Mouse (Mus musculus) ovary, postnatal 36 days (tissue): ENCODE data around the gene Tex21.
A peak's percentile ranks its signal among the peaks of the same experiment; 100 is the strongest.
"Not testable (repeated sequence)": the region's sequence is repeated elsewhere in the genome, so short reads cannot be mapped to it uniquely, and the experiment has no call there.

Experiments
- DNase-seq: peaks from one replicate; pipeline ENCODE4 v3.0.0; 2022; ENCODE audit warnings: low spot score, mixed read lengths

Gene Tex21

GRCm38 (mm10) chr12:76260673-76261072 is 14.1 kb upstream of the Tex21 start:
- no peak for DNase-seq

- DNase-seq, result peak; percentile 14
Measured at GRCm38 (mm10) chr12:76256114-76256843, 9.7 kb upstream of the Tex21 start.

DNA sequence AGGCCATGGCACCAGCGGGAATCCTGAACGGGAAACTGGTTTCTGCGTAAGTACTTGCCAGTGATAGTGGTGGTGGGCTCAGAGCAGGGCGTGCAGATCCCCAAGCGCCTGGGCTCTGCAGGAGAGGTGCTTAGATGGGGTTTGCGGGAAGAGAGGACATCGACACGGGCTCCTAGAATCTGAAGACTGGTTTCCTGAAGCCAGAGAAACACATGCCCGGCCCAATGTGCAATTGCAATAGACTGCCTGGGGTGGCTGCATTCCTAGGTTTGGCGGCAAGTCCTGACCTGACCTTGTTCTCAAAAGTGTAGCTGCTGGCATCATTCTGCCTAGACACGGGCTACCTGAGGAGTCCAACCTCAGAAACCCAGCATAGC is 8.9 kb upstream of the Tex21 start:
- DNase-seq, result no peak

DNA sequence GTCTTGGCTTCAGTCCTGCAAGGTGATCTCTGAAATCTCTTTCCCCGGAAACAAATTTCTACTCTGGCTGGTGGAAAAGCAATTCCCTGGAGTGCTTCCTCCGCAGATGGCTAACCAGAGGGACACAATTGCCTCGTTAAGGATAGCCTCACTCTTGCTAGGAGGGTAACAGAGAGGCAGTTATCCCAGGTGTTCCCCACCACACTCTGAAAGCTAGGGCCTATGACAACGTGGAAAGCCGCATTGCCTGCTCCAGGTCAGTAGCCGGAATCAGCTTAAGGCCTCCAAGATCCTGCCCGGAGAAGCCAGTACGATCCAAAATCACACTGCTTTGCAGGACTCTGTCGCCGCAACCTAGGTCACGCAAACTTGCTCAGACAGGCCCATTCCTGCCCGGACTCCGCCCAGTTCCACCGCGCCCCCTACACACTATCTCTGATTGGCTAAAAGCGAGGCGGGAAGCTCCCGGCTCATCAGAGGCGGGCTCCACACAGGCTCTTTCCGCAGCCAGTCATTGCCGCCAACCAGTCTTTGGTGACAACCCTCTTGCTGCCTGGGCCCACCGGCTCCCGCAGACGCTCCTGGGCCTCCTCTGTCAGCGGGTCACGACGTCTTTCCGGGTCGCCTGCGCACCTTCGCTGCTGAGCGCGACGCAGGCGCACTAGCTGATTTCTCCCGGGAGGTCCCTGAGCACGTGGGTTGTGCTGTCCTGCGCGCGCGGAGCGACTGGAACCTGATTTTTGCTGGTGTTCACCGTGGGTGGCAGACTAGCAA is 8.4 kb upstream of the Tex21 start, which contains the start of gene Mthfd1:
Gene Mthfd1, plus strand, starts transcription at position 574 of the 774 bp plus-strand sequence.
- DNase-seq, result peak; percentile 92

GRCm38 (mm10) chr12:76253991-76254390 is 7.4 kb upstream of the Tex21 start:
- DNase-seq, result no peak

DNA sequence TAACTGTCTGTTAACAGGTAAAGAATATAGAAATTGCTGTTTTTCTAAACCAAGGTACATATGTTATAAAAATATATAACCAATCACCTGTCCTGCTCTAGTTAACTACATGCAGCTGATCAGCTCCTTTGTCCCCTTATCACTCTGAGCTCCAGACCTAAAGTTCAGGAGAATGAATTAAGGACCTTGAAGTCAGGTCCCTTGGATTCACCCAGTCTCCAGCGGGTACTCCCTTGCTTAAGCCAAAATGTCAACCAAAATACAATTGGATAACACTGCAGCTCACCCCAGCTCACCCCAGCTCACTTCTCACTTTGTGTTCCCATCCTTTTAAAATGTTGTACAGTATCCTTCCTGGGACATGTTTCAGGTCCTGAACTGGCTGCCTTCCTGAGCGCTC is 7.0 kb upstream of the Tex21 start:
- no peak for DNase-seq

DNA sequence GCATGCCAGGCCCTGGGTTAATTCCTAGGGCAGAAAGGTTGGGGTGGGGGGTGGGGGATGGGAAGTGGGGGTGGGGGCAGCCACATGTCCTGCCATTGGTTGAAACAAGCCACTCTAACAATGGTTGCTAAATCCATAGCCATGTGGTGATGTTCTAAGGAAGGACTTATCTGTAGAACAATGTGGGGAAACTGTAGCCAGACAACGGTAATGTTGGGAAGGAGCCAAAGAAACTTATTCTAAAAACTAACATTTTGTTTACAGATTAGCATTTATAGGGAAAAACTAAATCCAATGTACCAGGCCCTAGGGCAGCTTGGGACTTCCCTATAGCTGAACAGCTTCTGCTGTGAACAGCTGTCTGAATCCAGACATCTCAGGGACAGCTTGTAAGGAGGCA is 6.5 kb upstream of the Tex21 start:
- no peak for DNase-seq

GRCm38 (mm10) chr12:76244981-76245380 is 1.6 kb downstream of the Tex21 start:
- DNase-seq, result no peak

- no peak for DNase-seq
Measured at GRCm38 (mm10) chr12:76241833-76242232, 4.7 kb downstream of the Tex21 start.

GRCm38 (mm10) chr12:76241084-76241483 is 5.5 kb downstream of the Tex21 start:
- no peak for DNase-seq

GRCm38 (mm10) chr12:76240670-76241069 is 5.9 kb downstream of the Tex21 start:
- no peak for DNase-seq

GRCm38 (mm10) chr12:76239839-76240571 is 6.5 kb downstream of the Tex21 start:
- no peak for DNase-seq

DNA sequence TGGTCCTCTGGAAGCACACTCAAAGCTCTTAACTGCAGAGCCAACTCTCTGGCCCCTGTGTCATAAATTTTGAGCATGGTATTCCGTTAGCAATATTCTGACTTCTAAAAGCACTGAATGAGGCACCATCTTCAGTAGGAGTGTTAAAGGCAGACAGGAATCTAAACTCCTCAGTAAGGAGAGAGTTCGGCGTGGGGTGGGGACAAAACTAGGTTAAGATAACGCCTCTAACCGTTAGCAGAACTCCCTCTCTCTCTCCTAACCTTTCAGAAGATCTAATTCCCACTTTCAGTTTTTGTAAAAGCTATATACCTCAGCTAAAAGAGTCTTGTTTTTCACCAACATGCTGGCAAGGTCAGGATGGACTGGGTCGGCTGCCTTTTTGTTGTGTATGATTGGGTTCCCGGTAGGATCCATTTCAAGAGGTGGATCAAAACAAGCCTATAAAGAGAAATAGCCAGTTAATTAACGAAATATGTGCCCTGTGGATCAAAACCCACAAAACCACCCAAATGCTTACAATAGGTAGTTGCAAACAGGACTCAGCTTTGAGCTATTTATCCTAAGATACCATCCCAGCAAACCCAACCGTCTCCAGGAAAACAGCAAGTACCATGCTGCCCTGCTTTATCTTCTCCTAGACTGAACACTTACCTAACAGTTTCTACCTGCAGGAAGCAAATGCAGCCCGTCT is 7.3 kb downstream of the Tex21 start:
- DNase-seq, result no peak

DNA sequence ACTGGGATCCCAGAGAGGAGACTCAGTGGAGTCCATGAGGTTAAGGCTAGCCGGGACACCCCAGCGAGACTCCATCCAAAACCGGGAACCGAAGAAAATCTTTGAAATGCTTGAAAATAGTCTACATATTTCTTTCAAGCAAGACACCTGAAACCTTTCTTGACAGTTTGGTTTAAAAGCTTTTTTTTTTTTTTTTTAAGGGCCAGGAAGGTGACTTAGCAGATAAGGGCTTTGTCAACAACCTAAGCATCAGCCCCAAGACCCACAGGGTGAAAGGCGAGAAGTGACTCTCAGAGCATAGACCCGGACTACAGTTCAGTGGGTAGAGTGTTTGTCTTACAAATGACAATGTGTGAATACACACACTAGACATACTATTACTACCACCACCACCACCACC is 11.3 kb downstream of the Tex21 start:
- no peak for DNase-seq

DNA sequence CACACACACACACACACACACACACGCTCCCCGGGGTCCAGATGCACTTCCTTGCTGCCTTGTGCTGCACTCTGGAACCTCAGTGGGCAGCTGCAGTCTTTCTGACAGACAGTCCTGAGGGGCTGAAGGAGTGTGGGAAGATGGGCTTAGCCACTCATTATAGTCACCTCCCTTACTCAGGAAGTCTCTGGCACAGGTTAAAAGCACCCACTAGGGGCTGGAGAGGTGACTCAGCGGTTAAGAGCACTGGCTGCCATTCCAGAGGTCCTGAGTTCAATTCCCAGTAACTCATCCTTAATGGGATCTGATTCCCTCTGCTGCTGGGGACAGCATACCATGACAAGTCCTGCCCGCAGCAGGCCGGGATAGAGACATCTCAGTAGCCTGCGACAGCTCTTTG is 15.9 kb downstream of the Tex21 start:
- no peak for DNase-seq

DNA sequence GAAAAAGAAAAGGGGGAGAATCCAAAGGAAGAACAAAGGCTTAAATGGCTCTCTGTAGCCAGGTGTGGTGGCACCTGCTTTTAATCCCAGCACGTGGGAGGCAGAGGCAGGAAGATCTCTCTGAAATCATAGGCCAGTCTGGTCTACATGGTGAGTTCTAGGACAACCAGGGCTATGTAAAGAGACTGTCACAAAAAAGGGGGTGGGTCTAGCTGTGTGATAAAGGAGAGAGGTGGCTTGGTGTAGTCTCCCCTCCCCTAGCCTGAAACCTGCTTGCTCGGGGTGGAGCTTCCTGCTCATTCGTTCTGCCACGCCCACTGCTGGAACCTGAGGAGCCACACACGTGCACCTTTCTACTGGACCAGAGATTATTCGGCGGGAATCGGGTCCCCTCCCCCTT is 24.4 kb downstream of the Tex21 start:
- not testable (repeated sequence) for DNase-seq

DNA sequence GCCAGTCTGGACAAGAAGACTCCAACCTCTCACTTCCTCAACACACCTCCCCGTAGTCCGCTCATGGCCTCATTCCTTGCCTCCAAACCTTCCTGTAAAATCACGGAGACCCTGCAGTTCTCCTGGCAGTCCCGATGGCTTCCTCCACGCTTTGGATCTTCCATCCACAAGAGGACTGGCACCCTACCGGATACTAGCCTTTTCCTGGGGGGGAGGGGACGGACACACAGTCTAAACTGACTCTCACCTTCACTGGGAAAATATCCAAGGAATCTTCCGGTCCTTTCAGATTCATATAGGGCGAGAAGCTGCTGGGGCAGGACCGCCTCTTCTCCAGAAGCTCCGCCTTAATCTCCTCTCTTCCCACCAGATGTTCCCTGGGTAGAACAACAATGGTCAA is 29.8 kb downstream of the Tex21 start:
- no peak for DNase-seq

DNA sequence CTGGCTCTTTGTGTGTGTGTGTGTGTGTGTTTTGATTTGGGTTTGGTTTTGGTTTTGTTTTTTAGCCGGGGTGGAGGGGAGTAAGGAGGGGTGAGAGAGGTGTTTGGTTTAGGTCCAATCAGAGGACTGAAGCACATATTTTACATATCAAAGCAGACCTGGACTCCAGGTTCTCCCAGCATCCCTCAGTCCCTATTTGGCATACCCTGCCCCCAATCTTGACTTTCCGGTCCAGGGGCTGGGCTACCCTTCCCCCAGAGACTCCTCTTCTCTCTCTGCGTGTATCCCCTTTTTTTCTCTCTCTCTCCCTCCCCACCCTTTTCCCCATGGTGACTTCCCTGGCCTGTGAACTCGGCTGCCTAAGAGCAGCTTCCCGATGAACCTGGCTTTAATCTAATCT is 31.4 kb downstream of the Tex21 start:
- no peak for DNase-seq

GRCm38 (mm10) chr12:76209429-76209974 is 37.0 kb downstream of the Tex21 start:
- DNase-seq, result no peak

GRCm38 (mm10) chr12:76200326-76200725 is 46.2 kb downstream of the Tex21 start:
- DNase-seq, result no peak

DNA sequence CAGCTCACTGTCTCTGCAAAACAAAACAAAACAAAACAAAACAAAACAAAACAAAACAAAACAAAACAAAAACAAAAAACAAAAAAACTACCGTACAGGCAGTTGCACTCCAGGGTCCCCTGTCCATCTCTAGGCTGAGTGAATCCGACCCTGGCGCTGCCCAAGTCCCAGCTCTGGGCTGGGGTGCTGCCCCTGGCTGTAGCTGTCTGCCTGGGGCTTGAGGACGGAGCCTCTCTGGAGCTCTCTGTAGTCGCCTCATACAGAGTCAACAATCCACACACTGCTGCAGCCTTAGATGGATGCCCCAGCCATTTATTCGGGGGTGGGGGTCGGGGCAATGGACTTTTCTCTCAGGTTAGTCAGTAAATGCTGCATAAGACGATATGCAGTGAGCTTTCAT is 49.5 kb downstream of the Tex21 start:
- no peak for DNase-seq

DNA sequence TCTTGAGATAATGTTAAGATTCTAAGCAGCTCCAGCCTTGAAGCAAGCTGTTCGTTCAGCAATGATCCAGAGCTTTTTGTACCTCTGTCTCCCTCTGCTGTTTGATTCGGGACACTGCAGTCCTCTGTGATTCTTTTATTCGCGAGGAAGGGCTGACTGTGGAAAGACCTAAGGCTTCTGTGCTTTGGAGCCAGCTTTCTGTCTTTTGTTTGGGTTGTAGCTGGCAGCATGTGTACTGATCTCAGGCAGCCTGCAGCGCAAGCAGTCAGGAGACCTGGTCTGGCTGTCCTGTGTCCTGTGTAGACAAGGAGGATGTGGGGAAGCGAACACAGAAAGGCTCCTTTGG is 49.9 kb downstream of the Tex21 start:
- DNase-seq, result peak; percentile 63
